Mouse (Mus musculus) midbrain, embryonic 14.5 days (tissue): ENCODE data around the gene Tceal7. TPM values are rescaled to one million over a fixed set of nuclear protein-coding genes. Genes with fewer than 3 reads are reported as not detected.
A peak's percentile ranks its signal among the peaks of the same experiment; 100 is the strongest.
"Not testable (repeated sequence)": the region's sequence is repeated elsewhere in the genome, so short reads cannot be mapped to it uniquely, and the experiment has no call there.

Experiments used
- ATAC-seq: fragments of 200-750 bp; cut with Nextera tagmentation; 2 replicates; pipeline ENCODE4 v1.8.0; 2017; ENCODE audit warnings: moderate number of reproducible peaks, moderate library complexity; ENCODE audit not compliant: low FRiP score, low TSS enrichment
- DNase-seq: peaks from one replicate; pipeline ENCODE4 v3.0.0-alpha.2; 2015
- H3K27ac ChIP-seq: fragments of 300-500 bp; sonication (generic); replicated peaks from 2 replicates; pipeline ENCODE4 v1.5.1; 2014; ENCODE audit warnings: mild to moderate bottlenecking, low read depth, low read length, moderate library complexity
- H3K27me3 ChIP-seq: fragments of 300-500 bp; sonication (generic); 2 replicates; pipeline ENCODE4 v1.6.1; 2014; ENCODE audit warnings: low read length, control low read depth, mixed read lengths; ENCODE audit not compliant: control insufficient read depth, insufficient read depth
- H3K36me3 ChIP-seq: fragments of 300-500 bp; sonication (generic); 2 replicates; pipeline ENCODE4 v1.6.1; 2014; ENCODE audit warnings: low read length, control low read depth; ENCODE audit not compliant: control insufficient read depth, insufficient read depth
- H3K4me1 ChIP-seq: fragments of 300-500 bp; sonication (generic); 2 replicates; pipeline ENCODE4 v1.6.1; 2014; ENCODE audit warnings: mild to moderate bottlenecking, antibody characterized with exemption, low read length, control low read depth; ENCODE audit not compliant: control insufficient read depth, insufficient read depth
- H3K4me2 ChIP-seq: fragments of 300-500 bp; sonication (generic); 2 replicates; pipeline ENCODE4 v1.6.1; 2014; ENCODE audit warnings: mild to moderate bottlenecking, low read length, moderate library complexity
- H3K4me3 ChIP-seq: fragments of 300-500 bp; sonication (generic); replicated peaks from 2 replicates; pipeline ENCODE4 v1.5.1; 2014; ENCODE audit warnings: low read depth, low read length
- H3K9ac ChIP-seq: fragments of 300-500 bp; sonication (generic); replicated peaks from 2 replicates; pipeline ENCODE4 v1.6.1; 2014; ENCODE audit warnings: mild to moderate bottlenecking, low read length, moderate library complexity
- H3K9me3 ChIP-seq: fragments of 300-500 bp; sonication (generic); 2 replicates; pipeline ENCODE4 v1.6.1; 2016; ENCODE audit warnings: low read length, control low read depth, mixed read lengths; ENCODE audit not compliant: control insufficient read depth
- WGBS: fragments of 180-500 bp; shearing (Covaris S2); extraction: QIAGEN DNeasy Blood & Tissue Kit; methylation state at CpG from one replicate; pipeline ENCODE4 v1.1.7; 2014; 5-methylcytosine and 5-hydroxymethylcytosine counted together
- microRNA-seq: library from miRNA; unstranded; fragments of <30 nt; microRNA quantifications from one replicate; pipeline ENCODE4, GENCODE M21; 2016
- polyA plus RNA-seq: library from polyadenylated mRNA; unstranded; fragments of >200 nt; fragmentation: Nextera tagmentation; extraction: Ambion mirVana; gene quantifications from 2 replicates; pipeline ENCODE4 v1.2.1, GENCODE M21; 2014

The Tceal7 gene
- polyA plus RNA-seq, 1 experiment from 2014 or later = 1.8 TPM

DNA sequence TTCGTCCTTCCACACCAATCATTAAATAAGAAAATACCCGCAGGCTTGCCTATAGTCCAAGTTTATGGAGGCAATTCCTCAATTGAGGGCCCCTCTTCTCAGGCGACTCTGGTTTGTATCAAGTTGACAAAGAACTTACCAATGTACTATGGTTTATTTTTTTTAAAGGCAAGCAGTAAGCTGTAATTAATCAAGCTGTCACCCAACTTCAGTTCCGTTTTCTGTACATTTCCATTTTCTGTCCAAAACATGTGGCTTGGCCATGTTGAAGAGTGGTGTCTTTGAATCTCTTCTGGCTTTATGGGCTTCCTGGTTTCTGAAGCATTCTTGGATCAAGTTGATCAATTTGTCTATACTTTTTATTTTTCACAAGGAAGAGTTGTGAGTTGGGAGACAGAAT lies 53.6 kb downstream of the Tceal7 start:
- 0 out of 2 replicates have a peak, but pooled peaks cover 11% of the 10 kb centered on the region for H3K4me1 ChIP-seq
- no peak overlapping the region for H3K4me2 ChIP-seq
- no peak for ATAC-seq
- no peak overlapping the region for H3K27ac ChIP-seq
- H3K9me3 ChIP-seq = no peaks in the 10 kb centered on the region
- H3K27me3 ChIP-seq = no peaks in the 10 kb centered on the region
- H3K36me3 ChIP-seq = peaks cover 3% of the 10 kb centered on the region; the same call in 1 of the 2 replicates
- no peak for DNase-seq
- WGBS = 86% methylated on average over 4 of the region's 4 CpGs
- no peak overlapping the region for H3K4me3 ChIP-seq
- H3K9ac ChIP-seq = no peak overlapping the region

DNA sequence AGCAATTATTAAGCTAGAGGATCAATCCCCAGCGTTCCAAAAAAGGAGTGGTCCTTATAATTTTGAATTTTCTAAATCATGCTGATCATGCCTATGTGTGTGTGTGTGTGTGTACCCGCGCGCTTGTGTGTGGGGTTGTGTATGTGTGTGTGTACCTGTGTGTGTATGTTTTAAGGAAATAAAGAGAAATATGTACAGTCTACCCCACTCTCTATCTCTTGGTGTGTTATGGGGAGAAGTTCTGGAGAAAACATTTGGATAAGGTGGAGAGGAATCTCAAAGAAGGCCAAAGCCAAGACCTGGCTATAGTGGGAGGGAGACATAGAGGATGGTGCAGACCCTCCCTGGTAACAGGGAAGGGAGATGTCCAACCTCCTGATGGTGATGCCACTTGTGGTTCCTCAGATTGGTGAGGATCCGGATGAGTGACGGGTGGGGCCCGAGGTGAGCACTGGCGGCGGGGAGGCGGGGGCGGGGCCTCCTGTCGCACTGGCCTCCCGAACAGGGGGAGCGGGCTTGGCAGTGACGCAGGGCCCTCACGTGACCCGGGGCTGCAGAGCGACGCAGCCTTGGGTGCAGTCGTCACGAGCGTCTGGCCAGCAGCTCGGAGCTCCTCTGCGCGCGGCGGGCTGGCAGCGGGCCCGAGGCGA lies 55.3 kb downstream of the Tceal7 start, which contains the start of gene Bex3:
TSS of gene Bex3 (plus strand) at position 511 of the 650 bp plus-strand sequence.
- peak within 1 kb of the TSS; percentile 42 for H3K4me3 ChIP-seq
- 49% methylated on average over 7 of the region's 30 CpGs for WGBS
- H3K9me3 ChIP-seq, H3K36me3 ChIP-seq, H3K27me3 ChIP-seq: not testable (repeated sequence)
- H3K27ac ChIP-seq = peak within 1 kb of the TSS; percentile 70
- peak within 1 kb of the TSS; percentile 44 for H3K9ac ChIP-seq
- DNase-seq (peak; percentile 30), ATAC-seq (peak; percentile 98)
- H3K4me2 ChIP-seq = peak within 1 kb of the TSS; percentile 63
- H3K4me1 ChIP-seq = 0 out of 2 replicates have a peak, but pooled peaks cover 11% of the 10 kb centered on the region

GRCm38 (mm10) chrX:136270393-136271111 lies 56.0 kb downstream of the Tceal7 start:
- peak overlapping the region; percentile 44 for H3K9ac ChIP-seq
- H3K4me3 ChIP-seq = peak overlapping the region; percentile 42
- H3K27ac ChIP-seq = peak overlapping the region; percentile 70
- H3K27me3 ChIP-seq, H3K36me3 ChIP-seq, H3K9me3 ChIP-seq: not testable (repeated sequence)
- ATAC-seq (peak; percentile 61), DNase-seq (peak; percentile 71)
- 0 out of 2 replicates have a peak, but pooled peaks cover 11% of the 10 kb centered on the region for H3K4me1 ChIP-seq
- H3K4me2 ChIP-seq = peak overlapping the region; percentile 63
- WGBS = 26% methylated on average over 17 of the region's 60 CpGs

DNA sequence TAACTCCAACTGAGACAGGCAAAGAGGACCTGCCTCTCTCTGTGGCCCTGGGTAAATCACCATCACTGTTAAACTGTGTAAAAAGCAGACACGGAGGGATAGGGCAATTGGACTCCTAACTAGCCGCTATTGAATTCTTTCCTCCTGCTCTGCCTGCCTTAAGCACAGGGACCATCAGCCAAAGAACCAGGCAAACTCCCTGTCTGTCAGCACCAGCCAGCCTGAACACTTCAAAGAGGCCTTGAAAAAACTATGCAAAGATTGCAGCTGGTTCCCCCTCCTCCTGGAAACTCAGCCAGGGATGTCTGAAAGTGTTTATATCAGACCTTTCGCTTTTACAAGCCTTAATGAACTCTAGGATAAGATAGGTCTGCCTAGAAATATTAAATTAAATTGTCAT lies 60.0 kb downstream of the Tceal7 start:
- ATAC-seq = no peak
- H3K36me3 ChIP-seq = peaks cover 3% of the 10 kb centered on the region; the same call in 1 of the 2 replicates
- H3K27ac ChIP-seq = no peak overlapping the region
- 0 out of 2 replicates have a peak, but pooled peaks cover 11% of the 10 kb centered on the region for H3K4me1 ChIP-seq
- no peak overlapping the region for H3K4me3 ChIP-seq
- no peak overlapping the region for H3K4me2 ChIP-seq
- DNase-seq = peak; percentile 13
- H3K27me3 ChIP-seq = no peaks in the 10 kb centered on the region
- WGBS = 17% methylated on average over 3 of the region's 3 CpGs
- no peaks in the 10 kb centered on the region for H3K9me3 ChIP-seq
- no peak overlapping the region for H3K9ac ChIP-seq

DNA sequence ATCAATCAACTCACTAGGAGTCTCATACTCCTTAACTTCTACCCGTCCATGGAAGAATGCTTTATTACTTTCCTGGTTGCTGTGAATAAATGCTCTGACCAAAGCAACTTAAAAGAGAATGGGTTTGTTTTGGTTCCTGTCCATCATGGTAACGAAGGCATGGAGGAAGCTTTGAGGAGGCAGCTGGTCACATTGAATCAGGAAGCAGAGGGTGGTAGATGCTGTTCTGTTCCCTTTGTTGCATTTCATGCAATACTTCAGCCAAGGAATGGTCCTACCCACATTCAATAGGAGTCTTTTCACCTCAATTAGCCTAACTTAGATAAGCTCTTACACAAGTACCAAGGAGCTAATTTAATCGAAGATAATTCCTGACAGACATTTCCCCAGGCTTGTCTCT lies 60.8 kb downstream of the Tceal7 start:
- H3K27ac ChIP-seq = no peak overlapping the region
- no peak for ATAC-seq

More for the DNA sequence above, 60.8 kb downstream of the Tceal7 start:
- no peak overlapping the region for H3K9ac ChIP-seq
- no peak overlapping the region for H3K4me2 ChIP-seq
- no peak for DNase-seq
- 0 out of 2 replicates have a peak, but pooled peaks cover 11% of the 10 kb centered on the region for H3K4me1 ChIP-seq
- no peaks in the 10 kb centered on the region for H3K9me3 ChIP-seq
- whole genome bisulfite sequencing = 26% methylated on average over 3 of the region's 3 CpGs
- no peak overlapping the region for H3K4me3 ChIP-seq
- peaks cover 3% of the 10 kb centered on the region; the same call in 1 of the 2 replicates for H3K36me3 ChIP-seq
- no peaks in the 10 kb centered on the region for H3K27me3 ChIP-seq

Small RNA genes within 50 kb of the gene (microRNA-seq; reads per million reads assigned to microRNA genes)
- gene Mir6383 = not detected

Other genes starting within 250 kb of the Tceal7 start
- 312 and 337 TPM in 2 replicates for gene Arxes2, start 221.0 kb upstream of the Tceal7 start, polyA plus RNA-seq
- 141 and 142 TPM in 2 replicates for gene Arxes1, start 181.4 kb upstream of the Tceal7 start, polyA plus RNA-seq
- 546 and 709 TPM in 2 replicates for gene Bex2, start 146.5 kb upstream of the Tceal7 start, polyA plus RNA-seq
- gene Nxf3, start 129.5 kb upstream of the Tceal7 start, polyA plus RNA-seq = not detected in 2 replicates
- 139 and 159 TPM in 2 replicates for gene Bex4, start 75.8 kb upstream of the Tceal7 start, polyA plus RNA-seq
- 133 and 136 TPM in 2 replicates for gene Tceal8, start 42.4 kb upstream of the Tceal7 start, polyA plus RNA-seq
- 8.0 and 17.2 TPM in 2 replicates for gene Tceal5, start 10.9 kb upstream of the Tceal7 start, polyA plus RNA-seq
- 195 and 260 TPM in 2 replicates for gene Bex1, start 734 bp downstream of the Tceal7 start, polyA plus RNA-seq
- 319 and 320 TPM in 2 replicates for gene Tceal9, start 30.3 kb downstream of the Tceal7 start, polyA plus RNA-seq
- 670 and 741 TPM in 2 replicates for gene Bex3, start 55.5 kb downstream of the Tceal7 start, polyA plus RNA-seq